Mouse (Mus musculus): ENCODE data around the gene Gm10320. TPM values are rescaled to one million over a fixed set of nuclear protein-coding genes. Genes with fewer than 3 reads are reported as not detected.

Gene Gm10320
- total RNA-seq, 2 experiments from 2014 or later = not detected

DNA sequence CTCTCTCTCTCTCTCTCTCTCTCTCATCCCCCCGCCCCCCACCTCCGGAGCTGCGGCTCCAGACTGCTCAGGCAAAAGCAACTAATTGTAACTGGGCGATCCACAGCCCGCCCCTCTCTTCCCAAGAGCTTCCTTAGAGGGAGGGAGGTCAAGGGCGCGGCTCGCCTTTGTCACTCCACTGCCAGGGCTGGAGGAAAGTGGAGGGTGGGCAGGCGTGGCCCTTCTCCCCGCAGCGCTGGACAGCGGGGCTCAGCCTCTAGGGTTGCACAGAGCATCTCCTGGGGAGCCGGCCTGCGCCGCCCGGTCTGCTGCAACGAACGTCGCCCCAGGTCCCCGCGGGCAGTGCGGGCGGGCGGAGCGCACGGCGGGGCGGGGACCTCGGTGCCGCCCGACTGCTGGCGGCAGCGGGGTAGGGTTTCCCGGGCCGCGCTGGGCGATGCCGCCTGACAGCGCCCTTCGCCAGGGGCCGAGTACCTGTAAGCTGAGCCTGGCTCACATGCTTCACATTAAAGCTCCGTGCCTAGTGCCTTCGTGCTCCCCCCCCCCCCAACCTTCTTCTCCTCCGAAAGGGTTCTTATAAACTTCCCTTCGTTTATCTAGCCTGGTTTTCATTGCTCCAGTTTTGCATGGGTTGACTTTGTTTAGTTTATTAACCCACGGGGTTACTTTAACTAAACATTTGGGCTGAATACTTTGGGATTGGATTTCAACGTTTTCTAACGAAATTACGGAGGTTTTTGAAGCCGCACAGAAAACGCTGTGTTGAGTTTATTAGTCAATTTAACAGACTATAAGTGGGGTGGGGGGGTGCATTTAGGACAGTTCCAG lies 13.1 kb upstream of the Gm10320 start:
- intact Hi-C loops (cut with DNase I) = loop anchor here (5.0 kb wide), 2 partner anchors 82 to 148 kb away; no protein-coding TSS in a partner anchor
- DNase-seq (ENCODE audit: low spot score in 2 of 2) = no peak

GRCm38 (mm10) chr13:98504181-98504660 lies 12.4 kb upstream of the Gm10320 start:
- no peak for DNase-seq (ENCODE audit: low spot score in 2 of 2)
- intact Hi-C loops (cut with DNase I) = loop anchor here (5.0 kb wide), 2 partner anchors 83 to 147 kb away; no protein-coding TSS in a partner anchor

DNA sequence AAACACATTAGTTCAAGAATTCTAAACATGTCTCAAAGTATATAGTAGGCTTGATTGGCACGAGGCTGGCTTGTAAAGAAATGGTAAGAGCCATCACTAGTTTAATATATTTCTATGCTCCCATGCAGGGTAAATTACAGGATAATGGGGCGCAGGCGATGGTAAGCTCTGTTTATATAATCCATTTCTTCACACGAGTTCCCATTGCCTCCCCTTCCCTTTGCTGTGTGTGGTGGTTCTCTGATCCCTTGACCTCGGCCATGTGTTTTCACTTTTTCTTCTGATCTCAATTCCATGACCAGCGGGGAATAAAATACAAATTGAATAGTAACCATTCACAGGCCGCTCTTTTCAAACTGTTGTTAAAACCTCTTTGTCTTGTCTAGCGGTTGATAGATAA lies 11.8 kb upstream of the Gm10320 start:
- intact Hi-C loops (cut with DNase I) = loop anchor here (5.0 kb wide), 2 partner anchors 84 to 146 kb away; no protein-coding TSS in a partner anchor
- DNase-seq (ENCODE audit: low spot score in 2 of 2) = no peak

DNA sequence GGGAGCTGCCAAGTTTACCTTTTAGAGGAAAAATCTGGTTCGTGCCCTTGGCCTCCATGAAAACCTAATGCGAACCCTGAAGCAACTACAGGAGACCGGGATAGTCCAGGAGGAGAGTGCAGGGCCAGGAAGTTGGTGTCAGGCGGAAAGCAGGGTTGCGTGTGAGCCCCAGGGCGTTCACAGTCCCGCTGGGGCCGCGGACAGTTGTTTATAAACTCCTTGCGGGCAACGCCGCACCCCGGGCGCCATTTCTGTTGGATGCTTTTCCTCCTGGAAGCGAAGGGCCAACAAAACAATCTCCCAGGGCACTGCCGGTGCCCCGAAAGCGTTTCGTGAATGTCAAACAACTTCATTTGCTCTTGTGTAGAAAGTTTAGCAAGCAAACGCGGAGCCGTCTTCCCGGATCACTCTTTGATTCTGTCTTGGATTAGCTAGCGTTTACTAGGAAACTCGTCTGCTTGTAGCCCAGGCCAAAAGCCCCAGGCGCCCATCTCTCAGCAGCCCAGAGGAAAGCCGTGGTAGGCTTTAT lies 11.1 kb upstream of the Gm10320 start:
- intact Hi-C loops (cut with DNase I) = loop anchor here (5.0 kb wide), 2 partner anchors 84 to 146 kb away; no protein-coding TSS in a partner anchor
- DNase-seq (ENCODE audit: low spot score in 2 of 2) = no peak

- no peak for DNase-seq (ENCODE audit: low spot score in 2 of 2)
- intact Hi-C loops (cut with DNase I) = loop anchor here (5.0 kb wide), 2 partner anchors 85 to 145 kb away; no protein-coding TSS in a partner anchor
Measured at GRCm38 (mm10) chr13:98502236-98502812, 10.5 kb upstream of the Gm10320 start.

DNA sequence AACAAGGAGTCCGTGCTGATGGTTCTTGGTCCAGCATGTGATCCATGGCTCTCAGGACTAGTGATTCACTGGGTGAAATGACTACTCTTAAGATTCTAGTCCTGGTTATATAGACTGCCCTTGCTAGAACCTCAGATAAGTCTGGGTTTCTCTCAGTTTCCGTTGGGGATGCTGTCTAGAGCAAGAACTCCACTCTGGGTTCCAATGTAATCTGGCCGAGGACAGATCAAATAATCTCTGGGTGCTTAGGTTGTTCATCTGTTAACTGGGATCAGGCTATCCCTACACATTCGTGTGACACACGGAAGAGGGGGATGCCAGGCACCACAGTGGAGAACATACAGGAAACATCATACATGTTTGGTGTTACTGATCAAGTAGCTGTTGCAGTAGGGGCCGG lies 9.5 kb upstream of the Gm10320 start:
- intact Hi-C loops (cut with DNase I) = loop anchor here (5.0 kb wide), 2 partner anchors 86 to 144 kb away; no protein-coding TSS in a partner anchor

GRCm38 (mm10) chr13:98500471-98501125 lies 8.8 kb upstream of the Gm10320 start:
- intact Hi-C loops (cut with DNase I) = loop anchor here (5.0 kb wide), 2 partner anchors 87 to 143 kb away; no protein-coding TSS in a partner anchor
- DNase-seq (ENCODE audit: low spot score in 2 of 2) = no peak

More for the DNA sequence above, 9.5 kb upstream of the Gm10320 start:
- no peak for DNase-seq (ENCODE audit: low spot score in 2 of 2)

DNA sequence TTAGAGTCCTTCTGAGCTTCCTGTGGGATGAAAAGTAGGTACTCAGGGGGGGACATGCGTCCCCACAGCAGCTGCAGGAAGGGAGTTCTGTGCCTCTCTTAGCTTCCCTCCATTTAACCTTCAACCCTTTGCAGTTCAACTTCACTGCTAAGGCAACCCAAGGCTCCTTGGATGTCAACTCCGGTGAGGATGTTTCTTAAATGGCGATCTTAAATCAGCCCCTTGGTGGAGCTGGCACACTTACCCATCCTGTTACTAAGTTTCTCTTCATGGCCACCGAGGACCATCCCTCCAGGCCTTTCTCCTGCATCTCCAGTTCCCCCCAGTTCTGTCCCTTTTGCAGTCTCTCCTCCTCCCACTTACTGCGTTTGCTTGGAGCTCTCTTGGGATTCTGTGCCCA lies 6.8 kb upstream of the Gm10320 start:
- no peak for DNase-seq (ENCODE audit: low spot score in 2 of 2)
- intact Hi-C loops (cut with DNase I) = no loop called here

GRCm38 (mm10) chr13:98498080-98498479 lies 6.3 kb upstream of the Gm10320 start:
- intact Hi-C loops (cut with DNase I) = no loop called here

DNA sequence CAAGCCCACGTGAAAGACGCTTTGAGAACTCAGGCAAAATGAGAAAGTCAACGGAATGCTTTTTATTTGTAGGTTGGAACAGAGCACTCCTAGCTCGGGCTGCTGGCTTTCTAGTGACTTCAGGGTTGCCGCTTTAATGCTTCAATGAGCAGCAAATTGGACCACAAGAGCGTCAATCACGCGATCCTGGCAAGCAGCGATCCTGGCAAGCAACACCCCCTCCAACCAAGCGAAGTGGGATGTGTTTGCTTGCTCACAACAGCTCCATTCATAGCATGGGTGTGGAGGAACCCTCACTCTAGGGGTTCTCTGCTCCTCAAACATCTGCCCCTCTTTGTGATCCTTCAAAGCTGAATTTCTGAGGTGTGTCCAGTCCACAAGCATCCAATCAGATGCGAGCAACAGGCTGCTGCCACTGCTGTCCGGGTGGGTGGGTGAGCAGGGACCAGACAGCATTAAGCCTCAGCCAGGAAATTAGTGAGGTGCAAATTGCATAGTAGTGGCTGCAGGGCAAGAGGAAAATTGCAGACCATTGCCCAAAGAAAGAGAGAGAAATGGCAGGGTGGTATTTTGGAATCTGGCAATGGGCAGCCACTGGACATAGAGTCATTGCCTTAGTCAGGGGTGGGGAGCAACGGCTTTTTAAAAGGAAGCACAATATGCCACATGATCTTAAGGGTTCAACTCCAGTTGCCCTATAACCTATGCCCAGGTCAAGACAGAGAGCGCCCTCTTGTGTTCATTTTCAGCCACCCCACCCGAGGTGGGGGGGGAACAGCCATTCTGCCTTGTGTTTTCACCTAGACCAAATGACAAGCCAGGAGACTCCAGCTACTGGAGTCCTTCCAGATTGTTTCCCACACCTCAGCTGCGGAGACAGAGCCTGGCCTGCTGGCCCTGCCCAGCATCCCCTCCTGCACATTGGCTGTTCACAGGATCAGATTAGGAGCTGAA lies 5.4 kb upstream of the Gm10320 start:
- peak in 1 of 2 experiments; percentile 35 for DNase-seq (ENCODE audit: low spot score in 2 of 2)
- intact Hi-C loops (cut with DNase I) = no loop called here

More at GRCm38 (mm10) chr13:98498080-98498479, 6.3 kb upstream of the Gm10320 start:
- no peak for DNase-seq (ENCODE audit: low spot score in 2 of 2)

- intact Hi-C loops (cut with DNase I) = no loop called here
- no peak for DNase-seq (ENCODE audit: low spot score in 2 of 2)
Measured at GRCm38 (mm10) chr13:98494492-98495064, 2.8 kb upstream of the Gm10320 start.

- DNase-seq (ENCODE audit: low spot score in 2 of 2) = no peak
- intact Hi-C loops (cut with DNase I) = no loop called here
Measured at GRCm38 (mm10) chr13:98492569-98493255, 911 bp upstream of the Gm10320 start.

- intact Hi-C loops (cut with DNase I) = no loop called here
- DNase-seq (ENCODE audit: low spot score in 2 of 2) = no peak
Measured at GRCm38 (mm10) chr13:98486726-98487125, 5.1 kb downstream of the Gm10320 start.

- no peak for DNase-seq (ENCODE audit: low spot score in 2 of 2)
- intact Hi-C loops (cut with DNase I) = no loop called here
Measured at GRCm38 (mm10) chr13:98486161-98486560, 5.6 kb downstream of the Gm10320 start.

DNA sequence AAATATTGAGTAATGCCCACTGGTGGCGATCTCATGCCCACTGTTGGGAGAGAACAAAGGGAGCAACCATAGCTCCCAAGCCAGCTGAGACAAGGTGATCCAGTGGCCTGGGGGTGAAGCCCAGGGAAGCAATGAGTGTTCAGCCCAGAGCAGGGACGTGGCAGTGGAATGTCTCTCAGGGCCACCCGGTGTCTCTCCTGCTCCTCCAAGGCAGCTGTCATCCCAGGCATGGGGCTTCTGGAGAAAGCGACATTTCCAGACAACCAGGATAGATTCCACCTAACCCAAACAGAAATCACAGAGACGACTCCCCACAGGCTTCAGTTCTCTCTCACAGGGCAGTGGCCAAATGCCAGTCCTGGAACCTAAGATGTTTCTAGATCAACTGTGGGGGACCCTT lies 6.4 kb downstream of the Gm10320 start:
- intact Hi-C loops (cut with DNase I) = no loop called here
- no peak for DNase-seq (ENCODE audit: low spot score in 2 of 2)

DNA sequence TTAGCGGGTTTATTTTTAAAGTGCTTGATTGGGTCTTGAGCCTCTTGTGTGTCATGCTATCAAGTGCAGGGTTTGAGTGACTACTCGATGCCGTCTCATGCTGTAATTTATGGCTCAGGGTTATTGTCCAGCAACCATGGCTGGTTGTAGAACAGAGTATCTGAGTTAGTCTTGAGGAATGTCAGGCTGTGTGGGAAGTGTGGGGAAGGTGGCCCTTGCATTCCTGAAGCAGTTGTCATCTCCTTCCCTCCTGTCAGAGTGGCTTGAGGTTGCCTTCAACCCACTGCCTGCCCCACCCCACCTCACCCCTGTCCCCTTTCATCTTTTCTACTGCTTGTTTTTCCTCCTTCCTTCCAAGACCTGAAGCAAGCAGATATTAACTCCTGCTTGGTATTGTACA lies 13.8 kb downstream of the Gm10320 start:
- DNase-seq (ENCODE audit: low spot score in 2 of 2) = no peak
- intact Hi-C loops (cut with DNase I) = no loop called here

GRCm38 (mm10) chr13:98476839-98477495 lies 14.8 kb downstream of the Gm10320 start:
- intact Hi-C loops (cut with DNase I) = no loop called here
- no peak for DNase-seq (ENCODE audit: low spot score in 2 of 2)
